Mouse (Mus musculus) embryonic fibroblast, embryonic 13.5 days (primary cell): ENCODE results near the gene Gm21988. TPM values are rescaled to one million over a fixed set of nuclear protein-coding genes. Genes with fewer than 3 reads are reported as not detected.
A peak's percentile ranks its signal among the peaks of the same experiment; 100 is the strongest.

Source experiments
- H3K27ac ChIP-seq: 2 replicates; pipeline ENCODE4 v1.5.1; 2012; ENCODE audit warnings: low read length, control low read depth, inconsistent platforms; ENCODE audit not compliant: insufficient read depth
- H3K4me1 ChIP-seq: 2 replicates; pipeline ENCODE4 v1.6.1; 2011; ENCODE audit warnings: low read length; ENCODE audit not compliant: control insufficient read depth, insufficient read depth
- H3K4me3 ChIP-seq: 2 replicates; pipeline ENCODE4 v1.5.1; 2011; ENCODE audit warnings: mild to moderate bottlenecking, control low read depth, low read length; ENCODE audit not compliant: insufficient read depth
- CTCF ChIP-seq: IDR thresholded peaks from 2 replicates; pipeline ENCODE4 v1.5.1; 2011; ENCODE audit warnings: mild to moderate bottlenecking, control low read depth, low read length, moderate library complexity, borderline replicate concordance; ENCODE audit not compliant: insufficient read depth
- POLR2A ChIP-seq: IDR thresholded peaks from 2 replicates; pipeline ENCODE4 v1.6.1; 2011; ENCODE audit warnings: low read depth, mild to moderate bottlenecking, control low read depth, low read length, moderate library complexity
- polyA plus RNA-seq: library from polyadenylated mRNA; stranded (reverse); fragments of >200 nt; gene quantifications from 2 replicates; pipeline ENCODE4 v1.2.4, GENCODE M21; 2011; ENCODE audit warnings: low read depth; ENCODE audit not compliant: missing spikeins, insufficient read length

Gene Gm21988
- polyA plus RNA-seq, 1 experiment = 4.5 TPM

GRCm38 (mm10) chr11:70220731-70221602 is 18.7 kb downstream of the Gm21988 start, which contains the start of gene Slc16a13:
Slc16a13 (minus strand) TSS chr11:70221064.
- H3K27ac ChIP-seq = no peak within 1 kb of the TSS
- TF ChIP-seq CTCF (no peak), POLR2A (peak; percentile 90)
- H3K4me3 ChIP-seq = peak within 1 kb of the TSS; percentile 60

GRCm38 (mm10) chr11:70220323-70220722 is 19.3 kb downstream of the Gm21988 start:
- no peak overlapping the region for H3K27ac ChIP-seq
- H3K4me1 ChIP-seq = no peaks in the 10 kb centered on the region
- TF ChIP-seq POLR2A (no peak), CTCF (no peak)
- peak overlapping the region; percentile 58 for H3K4me3 ChIP-seq

More at GRCm38 (mm10) chr11:70220731-70221602, 18.7 kb downstream of the Gm21988 start, which contains the start of gene Slc16a13:
- no peaks in the 10 kb centered on the region for H3K4me1 ChIP-seq

- Histone ChIP-seq H3K4me1 (no peaks in the 10 kb centered on the region), H3K27ac (no peak overlapping the region), H3K4me3 (peak overlapping the region; percentile 58)
- no peak for TF ChIP-seq CTCF
- no peak for TF ChIP-seq POLR2A
Measured at GRCm38 (mm10) chr11:70219873-70220272, 19.8 kb downstream of the Gm21988 start.

GRCm38 (mm10) chr11:70218741-70219470 is 20.7 kb downstream of the Gm21988 start:
- TF ChIP-seq CTCF (no peak), POLR2A (no peak)
- no peak overlapping the region for H3K4me3 ChIP-seq
- H3K4me1 ChIP-seq = no peaks in the 10 kb centered on the region
- no peak overlapping the region for H3K27ac ChIP-seq

- no peak for TF ChIP-seq POLR2A
- Histone ChIP-seq H3K27ac (no peak overlapping the region), H3K4me1 (no peaks in the 10 kb centered on the region), H3K4me3 (no peak overlapping the region)
Measured at GRCm38 (mm10) chr11:70218039-70218438, 21.6 kb downstream of the Gm21988 start.

- no peak overlapping the region for H3K4me3 ChIP-seq
- TF ChIP-seq CTCF (no peak), POLR2A (no peak)
Measured at GRCm38 (mm10) chr11:70216103-70216502, 23.5 kb downstream of the Gm21988 start.

GRCm38 (mm10) chr11:70215301-70215700 is 24.3 kb downstream of the Gm21988 start:
- H3K27ac ChIP-seq = no peak overlapping the region
- H3K4me1 ChIP-seq = 0 out of 2 replicates have a peak, but pooled peaks cover 5% of the 10 kb centered on the region
- TF ChIP-seq POLR2A (no peak), CTCF (no peak)
- no peak overlapping the region for H3K4me3 ChIP-seq

More at GRCm38 (mm10) chr11:70216103-70216502, 23.5 kb downstream of the Gm21988 start:
- H3K27ac ChIP-seq = no peak overlapping the region
- no peaks in the 10 kb centered on the region for H3K4me1 ChIP-seq

GRCm38 (mm10) chr11:70214856-70215209 is 24.8 kb downstream of the Gm21988 start:
- TF ChIP-seq CTCF = no peak
- no peak for TF ChIP-seq POLR2A
- Histone ChIP-seq H3K4me3 (no peak overlapping the region), H3K4me1 (0 out of 2 replicates have a peak, but pooled peaks cover 5% of the 10 kb centered on the region), H3K27ac (no peak overlapping the region)

- 0 out of 2 replicates have a peak, but pooled peaks cover 5% of the 10 kb centered on the region for H3K4me1 ChIP-seq
- no peak overlapping the region for H3K4me3 ChIP-seq
- no peak overlapping the region for H3K27ac ChIP-seq
- TF ChIP-seq CTCF = no peak
- 0 out of 2 replicates have a peak, but pooled peaks have one; percentile 11 for TF ChIP-seq POLR2A
Measured at GRCm38 (mm10) chr11:70214191-70214855, 25.3 kb downstream of the Gm21988 start.

- TF ChIP-seq POLR2A = no peak
- no peak for TF ChIP-seq CTCF
- no peak overlapping the region for H3K4me3 ChIP-seq
- 0 out of 2 replicates have a peak, but pooled peaks cover 5% of the 10 kb centered on the region for H3K4me1 ChIP-seq
- no peak overlapping the region for H3K27ac ChIP-seq
Measured at GRCm38 (mm10) chr11:70213736-70214135, 25.9 kb downstream of the Gm21988 start.
